Mouse (Mus musculus): ENCODE results near the gene Msi2. TPM values are rescaled to one million over a fixed set of nuclear protein-coding genes. Genes with fewer than 3 reads are reported as not detected.
A peak's percentile ranks its signal among the peaks of the same experiment; 100 is the strongest.

Gene Msi2
- polyA plus RNA-seq, 1 experiment = 78.5 TPM

- 70% methylated on average over 18 of the region's 18 CpGs for WGBS
- no peak for TF ChIP-seq CTCF (IDR thresholded peaks at IDR 0.05; ENCODE audit: insufficient read depth, low read depth, low read length)
- no peak for TF ChIP-seq POLR2A (IDR thresholded peaks at IDR 0.05; ENCODE audit: insufficient read depth, low read depth, low read length)
- Histone ChIP-seq H3K4me1 (ENCODE audit: control insufficient read depth, insufficient read depth, low read length) (peaks cover 15% of the 10 kb centered on the region), H3K4me3 (ENCODE audit: insufficient read depth, low read depth, low read length) (no peak overlapping the region), H3K27ac (ENCODE audit: insufficient read depth, low read depth, low read length) (no peak overlapping the region)
These were observed 42.6 kb downstream of the Msi2 start for GRCm38 (mm10) chr11:88675526-88676353.

- TF ChIP-seq POLR2A (IDR thresholded peaks at IDR 0.05; ENCODE audit: insufficient read depth, low read depth, low read length) = no peak
These were observed 44.2 kb downstream of the Msi2 start for GRCm38 (mm10) chr11:88674075-88674474.

GRCm38 (mm10) chr11:88670925-88671324, 47.4 kb downstream of the Msi2 start:
- TF ChIP-seq POLR2A (IDR thresholded peaks at IDR 0.05; ENCODE audit: insufficient read depth, low read depth, low read length) = no peak
- no peak for TF ChIP-seq CTCF (IDR thresholded peaks at IDR 0.05; ENCODE audit: insufficient read depth, low read depth, low read length)
- H3K4me3 ChIP-seq (ENCODE audit: insufficient read depth, low read depth, low read length) = no peak overlapping the region
- 73% methylated on average over 5 of the region's 5 CpGs for WGBS
- peaks cover 19% of the 10 kb centered on the region for H3K4me1 ChIP-seq (ENCODE audit: control insufficient read depth, insufficient read depth, low read length)
- no peak overlapping the region for H3K27ac ChIP-seq (ENCODE audit: insufficient read depth, low read depth, low read length)

More at GRCm38 (mm10) chr11:88674075-88674474, 44.2 kb downstream of the Msi2 start:
- peaks cover 22% of the 10 kb centered on the region for H3K4me1 ChIP-seq (ENCODE audit: control insufficient read depth, insufficient read depth, low read length)
- no peak overlapping the region for H3K4me3 ChIP-seq (ENCODE audit: insufficient read depth, low read depth, low read length)
- WGBS = 94% methylated on average over 9 of the region's 9 CpGs
- H3K27ac ChIP-seq (ENCODE audit: insufficient read depth, low read depth, low read length) = no peak overlapping the region

GRCm38 (mm10) chr11:88669106-88669505, 49.2 kb downstream of the Msi2 start:
- TF ChIP-seq CTCF (IDR thresholded peaks at IDR 0.05; ENCODE audit: insufficient read depth, low read depth, low read length) (no peak), POLR2A (IDR thresholded peaks at IDR 0.05; ENCODE audit: insufficient read depth, low read depth, low read length) (no peak)
- no peak overlapping the region for H3K4me3 ChIP-seq (ENCODE audit: insufficient read depth, low read depth, low read length)
- 92% methylated on average over 7 of the region's 7 CpGs for WGBS
- no peak overlapping the region for H3K27ac ChIP-seq (ENCODE audit: insufficient read depth, low read depth, low read length)
- peaks cover 27% of the 10 kb centered on the region for H3K4me1 ChIP-seq (ENCODE audit: control insufficient read depth, insufficient read depth, low read length)

- Histone ChIP-seq H3K4me3 (ENCODE audit: insufficient read depth, low read depth, low read length) (no peak overlapping the region), H3K27ac (ENCODE audit: insufficient read depth, low read depth, low read length) (no peak overlapping the region), H3K4me1 (ENCODE audit: control insufficient read depth, insufficient read depth, low read length) (peaks cover 28% of the 10 kb centered on the region)
- 93% methylated on average over 14 of the region's 14 CpGs for WGBS
- TF ChIP-seq CTCF (IDR thresholded peaks at IDR 0.05; ENCODE audit: insufficient read depth, low read depth, low read length) (no peak), POLR2A (IDR thresholded peaks at IDR 0.05; ENCODE audit: insufficient read depth, low read depth, low read length) (no peak)
These were observed 50.0 kb downstream of the Msi2 start for GRCm38 (mm10) chr11:88668345-88668744.

GRCm38 (mm10) chr11:88665799-88666198, 52.5 kb downstream of the Msi2 start:
- Histone ChIP-seq H3K4me3 (ENCODE audit: insufficient read depth, low read depth, low read length) (no peak overlapping the region), H3K4me1 (ENCODE audit: control insufficient read depth, insufficient read depth, low read length) (peaks cover 42% of the 10 kb centered on the region), H3K27ac (ENCODE audit: insufficient read depth, low read depth, low read length) (no peak overlapping the region)
- WGBS = 70% methylated on average over 15 of the region's 15 CpGs
- TF ChIP-seq CTCF (IDR thresholded peaks at IDR 0.05; ENCODE audit: insufficient read depth, low read depth, low read length) = no peak

GRCm38 (mm10) chr11:88661444-88662180, 56.7 kb downstream of the Msi2 start:
- WGBS = 84% methylated on average over 11 of the region's 11 CpGs
- no peak overlapping the region for H3K4me3 ChIP-seq (ENCODE audit: insufficient read depth, low read depth, low read length)
- no peak for TF ChIP-seq POLR2A (IDR thresholded peaks at IDR 0.05; ENCODE audit: insufficient read depth, low read depth, low read length)
- H3K4me1 ChIP-seq (ENCODE audit: control insufficient read depth, insufficient read depth, low read length) = peaks cover 38% of the 10 kb centered on the region
- peak overlapping the region; percentile 43 for H3K27ac ChIP-seq (ENCODE audit: insufficient read depth, low read depth, low read length)

GRCm38 (mm10) chr11:88660404-88660803, 57.9 kb downstream of the Msi2 start:
- Histone ChIP-seq H3K4me3 (ENCODE audit: insufficient read depth, low read depth, low read length) (no peak overlapping the region), H3K4me1 (ENCODE audit: control insufficient read depth, insufficient read depth, low read length) (peaks cover 35% of the 10 kb centered on the region), H3K27ac (ENCODE audit: insufficient read depth, low read depth, low read length) (0 out of 2 replicates have a peak overlapping the region, but pooled peaks have one; percentile 34)
- no peak for TF ChIP-seq POLR2A (IDR thresholded peaks at IDR 0.05; ENCODE audit: insufficient read depth, low read depth, low read length)
- TF ChIP-seq CTCF (IDR thresholded peaks at IDR 0.05; ENCODE audit: insufficient read depth, low read depth, low read length) = no peak
- WGBS = 67% methylated on average over 9 of the region's 9 CpGs

GRCm38 (mm10) chr11:88658926-88659325, 59.4 kb downstream of the Msi2 start:
- H3K4me1 ChIP-seq (ENCODE audit: control insufficient read depth, insufficient read depth, low read length) = peaks cover 29% of the 10 kb centered on the region
- WGBS = 94% methylated on average over 5 of the region's 5 CpGs
- no peak overlapping the region for H3K4me3 ChIP-seq (ENCODE audit: insufficient read depth, low read depth, low read length)
- H3K27ac ChIP-seq (ENCODE audit: insufficient read depth, low read depth, low read length) = no peak overlapping the region
- TF ChIP-seq POLR2A (IDR thresholded peaks at IDR 0.05; ENCODE audit: insufficient read depth, low read depth, low read length) (no peak), CTCF (IDR thresholded peaks at IDR 0.05; ENCODE audit: insufficient read depth, low read depth, low read length) (no peak)

Data from olfactory bulb, adult 2 months (tissue).